Mouse (Mus musculus): ENCODE results near the gene Eml6. TPM values are rescaled to one million over a fixed set of nuclear protein-coding genes. Genes with fewer than 3 reads are reported as not detected.
A peak's percentile ranks its signal among the peaks of the same experiment; 100 is the strongest.

Eml6 gene
- polyA plus RNA-seq, 1 experiment from 2014 or later: 0.25 TPM

DNA sequence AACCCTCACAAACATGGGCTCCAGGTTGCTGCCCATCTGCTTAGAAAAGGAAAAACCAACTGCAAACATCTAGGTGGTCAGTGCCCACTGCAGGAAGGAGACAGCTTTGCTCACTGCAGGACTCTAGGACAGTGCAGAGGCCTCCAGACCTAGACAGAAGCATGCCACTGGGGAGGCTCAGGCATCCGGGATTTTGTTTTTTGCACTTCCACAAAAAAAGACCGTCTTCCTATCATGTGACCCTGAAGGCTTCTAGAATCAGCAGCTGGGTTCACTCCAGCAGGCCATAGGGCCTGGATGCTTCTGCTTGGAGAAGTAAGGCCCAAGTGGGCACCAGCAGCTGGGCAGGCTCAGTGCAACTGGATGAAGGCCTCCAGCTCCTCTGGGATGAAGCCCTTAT is 202.7 kb downstream of the Eml6 start:
- Histone ChIP-seq H3K36me3 (ENCODE audit: insufficient read depth) (no peaks in the 10 kb centered on the region), H3K9me3 (ENCODE audit: low read depth, low read length) (no peaks in the 10 kb centered on the region), H3K4me2 (no peak overlapping the region), H3K27me3 (ENCODE audit: insufficient read depth, low read length) (peaks cover 12% of the 10 kb centered on the region; the same call in 1 of the 2 replicates), H3K27ac (ENCODE audit: low read depth) (no peak overlapping the region), H3K4me3 (ENCODE audit: low read depth, low read length) (no peak overlapping the region), H3K4me1 (ENCODE audit: insufficient read depth) (no peaks in the 10 kb centered on the region), H3K9ac (no peak overlapping the region)
- WGBS: 75% methylated on average over 2 of the region's 2 CpGs
- TF ChIP-seq CTCF (IDR thresholded peaks at IDR 0.05; ENCODE audit: low read depth): no peak
- no peak for ATAC-seq (ENCODE audit: insufficient read depth)
- DNase-seq: no peak

DNA sequence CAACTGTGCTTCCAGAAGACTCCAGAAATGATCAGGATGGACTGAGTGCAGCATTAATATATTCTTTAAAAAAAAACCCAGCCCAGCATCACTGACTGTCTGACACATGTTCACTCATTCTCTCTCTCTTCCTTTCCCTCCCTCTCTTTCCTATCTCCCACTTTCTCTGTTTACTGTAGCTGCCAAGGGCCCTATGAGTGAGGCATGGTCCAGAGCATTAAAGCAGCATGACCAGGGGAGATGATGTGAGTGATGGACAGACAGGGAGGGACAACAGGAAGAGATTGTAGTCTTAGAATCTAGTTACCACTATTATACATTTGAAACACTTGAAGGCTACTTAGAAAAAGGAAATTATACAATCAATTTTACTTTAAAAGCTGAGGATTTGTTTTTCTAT is 210.2 kb downstream of the Eml6 start:
- Histone ChIP-seq H3K27ac (ENCODE audit: low read depth) (no peak overlapping the region; the same call in 1 of the 2 replicates), H3K4me2 (no peak overlapping the region), H3K4me3 (ENCODE audit: low read depth, low read length) (no peak overlapping the region), H3K27me3 (ENCODE audit: insufficient read depth, low read length) (no peaks in the 10 kb centered on the region), H3K9me3 (ENCODE audit: low read depth, low read length) (no peaks in the 10 kb centered on the region), H3K4me1 (ENCODE audit: insufficient read depth) (no peaks in the 10 kb centered on the region), H3K36me3 (ENCODE audit: insufficient read depth) (no peaks in the 10 kb centered on the region), H3K9ac (no peak overlapping the region)
- no peak for DNase-seq
- no peak for ATAC-seq (ENCODE audit: insufficient read depth)
- no peak for TF ChIP-seq CTCF (IDR thresholded peaks at IDR 0.05; ENCODE audit: low read depth)

DNA sequence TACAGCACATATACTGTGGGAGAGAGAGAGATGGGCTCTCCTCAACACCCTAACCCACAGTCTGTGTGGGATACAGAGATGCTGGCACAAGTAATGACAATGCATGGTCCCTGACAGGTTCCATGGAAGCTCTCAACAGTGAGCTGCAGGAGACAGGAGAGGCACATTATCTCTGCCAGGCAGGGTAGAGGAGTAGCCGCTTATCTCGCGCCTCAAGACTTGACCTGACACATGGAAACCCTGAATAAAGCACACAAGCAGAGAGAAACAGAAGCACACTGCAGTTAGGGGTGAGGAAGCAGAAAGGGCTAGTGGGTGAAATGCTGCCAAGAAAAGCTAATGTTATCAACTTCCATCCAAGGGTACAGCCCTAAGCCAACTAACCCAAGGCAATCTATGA is 210.6 kb downstream of the Eml6 start:
- Histone ChIP-seq H3K27me3 (ENCODE audit: insufficient read depth, low read length) (no peaks in the 10 kb centered on the region), H3K27ac (ENCODE audit: low read depth) (no peak overlapping the region; the same call in 1 of the 2 replicates), H3K4me3 (ENCODE audit: low read depth, low read length) (no peak overlapping the region), H3K4me1 (ENCODE audit: insufficient read depth) (no peaks in the 10 kb centered on the region), H3K4me2 (no peak overlapping the region), H3K36me3 (ENCODE audit: insufficient read depth) (no peaks in the 10 kb centered on the region), H3K9me3 (ENCODE audit: low read depth, low read length) (no peaks in the 10 kb centered on the region), H3K9ac (no peak overlapping the region)
- 54% methylated on average over 3 of the region's 3 CpGs for WGBS
- TF ChIP-seq CTCF (IDR thresholded peaks at IDR 0.05; ENCODE audit: low read depth): no peak
- no peak for DNase-seq
- peak; percentile 58; the same call in 1 of the 2 replicates for ATAC-seq (ENCODE audit: insufficient read depth)

DNA sequence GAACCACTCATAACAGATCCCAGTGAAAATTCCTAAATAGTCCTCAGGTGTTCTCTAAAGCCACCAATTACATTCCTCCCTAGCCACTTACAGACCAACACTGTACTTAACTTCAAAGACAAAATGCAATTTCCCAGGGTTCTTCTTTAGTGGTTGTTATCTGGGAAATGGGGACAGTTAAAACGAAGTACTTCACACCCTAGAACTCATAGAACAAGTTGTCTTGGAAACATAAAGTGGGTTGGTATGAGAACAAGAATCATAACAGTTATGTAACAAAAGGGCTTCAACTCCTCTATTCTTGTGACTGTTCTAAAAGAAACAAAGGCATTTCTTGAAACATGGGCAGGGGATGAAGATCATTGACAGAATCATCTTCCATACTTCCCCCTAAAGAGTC is 212.6 kb downstream of the Eml6 start:
- no peak overlapping the region for H3K4me2 ChIP-seq
- DNase-seq (no peak), ATAC-seq (ENCODE audit: insufficient read depth) (no peak)
- no peak overlapping the region for H3K4me3 ChIP-seq (ENCODE audit: low read depth, low read length)
- no peak for TF ChIP-seq CTCF (IDR thresholded peaks at IDR 0.05; ENCODE audit: low read depth)
- no peak overlapping the region for H3K27ac ChIP-seq (ENCODE audit: low read depth)
- H3K9me3 ChIP-seq (ENCODE audit: low read depth, low read length): no peaks in the 10 kb centered on the region
- H3K36me3 ChIP-seq (ENCODE audit: insufficient read depth): no peaks in the 10 kb centered on the region
- no peaks in the 10 kb centered on the region for H3K4me1 ChIP-seq (ENCODE audit: insufficient read depth)
- no peak overlapping the region for H3K9ac ChIP-seq
- WGBS: 76% methylated on average over 1 of the region's 1 CpGs
- H3K27me3 ChIP-seq (ENCODE audit: insufficient read depth, low read length): no peaks in the 10 kb centered on the region

- no peaks in the 10 kb centered on the region for H3K9me3 ChIP-seq (ENCODE audit: low read depth, low read length)
- no peaks in the 10 kb centered on the region for H3K36me3 ChIP-seq (ENCODE audit: insufficient read depth)
- DNase-seq: no peak
- 44% methylated on average over 3 of the region's 3 CpGs for WGBS
- H3K9ac ChIP-seq: no peak overlapping the region
- 0 out of 2 replicates have a peak, but pooled peaks cover under 1% of the 10 kb centered on the region for H3K4me1 ChIP-seq (ENCODE audit: insufficient read depth)
- no peak for TF ChIP-seq CTCF (IDR thresholded peaks at IDR 0.05; ENCODE audit: low read depth)
- no peak for ATAC-seq (ENCODE audit: insufficient read depth)
- no peak overlapping the region for H3K27ac ChIP-seq (ENCODE audit: low read depth)
- no peak overlapping the region for H3K4me3 ChIP-seq (ENCODE audit: low read depth, low read length)
- no peak overlapping the region for H3K4me2 ChIP-seq
- H3K27me3 ChIP-seq (ENCODE audit: insufficient read depth, low read length): no peaks in the 10 kb centered on the region
These were observed 213.4 kb downstream of the Eml6 start for GRCm38 (mm10) chr11:29812475-29812874.

- DNase-seq: no peak
- 0 out of 2 replicates have a peak, but pooled peaks cover 3% of the 10 kb centered on the region for H3K4me1 ChIP-seq (ENCODE audit: insufficient read depth)
- no peak for ATAC-seq (ENCODE audit: insufficient read depth)
- H3K4me2 ChIP-seq: no peak overlapping the region
- no peak overlapping the region for H3K4me3 ChIP-seq (ENCODE audit: low read depth, low read length)
- H3K36me3 ChIP-seq (ENCODE audit: insufficient read depth): no peaks in the 10 kb centered on the region
- H3K9me3 ChIP-seq (ENCODE audit: low read depth, low read length): no peaks in the 10 kb centered on the region
- no peaks in the 10 kb centered on the region for H3K27me3 ChIP-seq (ENCODE audit: insufficient read depth, low read length)
- 78% methylated on average over 3 of the region's 3 CpGs for WGBS
- no peak for TF ChIP-seq CTCF (IDR thresholded peaks at IDR 0.05; ENCODE audit: low read depth)
- no peak overlapping the region for H3K9ac ChIP-seq
- H3K27ac ChIP-seq (ENCODE audit: low read depth): no peak overlapping the region
These were observed 215.5 kb downstream of the Eml6 start for GRCm38 (mm10) chr11:29810324-29810723.

DNA sequence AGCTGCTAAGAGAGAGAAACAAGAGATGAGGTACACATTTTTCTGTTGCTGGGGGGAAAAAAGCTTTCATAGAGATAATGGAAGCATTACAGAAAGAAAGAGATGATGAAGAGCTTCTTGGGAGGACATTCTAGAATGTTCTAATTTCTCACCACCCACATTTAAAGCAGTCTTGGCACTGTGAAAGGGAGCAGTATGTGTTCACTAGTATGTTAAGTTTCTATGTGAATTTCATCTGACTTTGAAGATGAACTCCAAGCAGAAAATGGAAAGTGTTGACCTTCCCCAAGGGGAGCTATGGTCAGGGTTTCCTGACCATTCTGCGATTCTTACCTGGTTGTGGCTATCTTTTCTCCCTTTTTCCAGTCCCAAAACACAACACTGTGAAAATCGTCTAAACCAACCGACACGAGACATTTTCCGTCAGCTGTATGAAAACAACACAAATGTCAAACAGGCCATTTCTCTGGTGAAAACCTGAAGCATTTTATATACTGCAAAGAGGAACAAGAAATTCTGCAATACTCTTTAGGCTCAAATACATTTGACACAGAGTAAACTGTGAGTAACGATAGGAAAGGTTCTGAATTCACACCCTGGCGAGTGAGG is 216.7 kb downstream of the Eml6 start:
- 60% methylated on average over 7 of the region's 7 CpGs for WGBS
- no peak overlapping the region for H3K4me3 ChIP-seq (ENCODE audit: low read depth, low read length)
- no peaks in the 10 kb centered on the region for H3K9me3 ChIP-seq (ENCODE audit: low read depth, low read length)
- DNase-seq (no peak), ATAC-seq (ENCODE audit: insufficient read depth) (no peak)
- no peak overlapping the region for H3K9ac ChIP-seq
- no peak overlapping the region for H3K27ac ChIP-seq (ENCODE audit: low read depth)
- no peaks in the 10 kb centered on the region for H3K36me3 ChIP-seq (ENCODE audit: insufficient read depth)
- no peak for TF ChIP-seq CTCF (IDR thresholded peaks at IDR 0.05; ENCODE audit: low read depth)
- no peaks in the 10 kb centered on the region for H3K27me3 ChIP-seq (ENCODE audit: insufficient read depth, low read length)
- H3K4me1 ChIP-seq (ENCODE audit: insufficient read depth): 0 out of 2 replicates have a peak, but pooled peaks cover 3% of the 10 kb centered on the region
- H3K4me2 ChIP-seq: no peak overlapping the region

All from lung, embryonic 14.5 days (tissue).